Mouse (Mus musculus) T-helper 2 cell (primary cell): ENCODE measurements around the gene Osr1.

Source experiments
- in situ Hi-C: fragments of 300-600 bp; cut with MboI, MseI; formaldehyde crosslinking; loops from one replicate; pipeline ENCODE4 v1.15.1; 2025; ENCODE audit warnings: high pct_unique_total_duplicates

Osr1 gene

DNA sequence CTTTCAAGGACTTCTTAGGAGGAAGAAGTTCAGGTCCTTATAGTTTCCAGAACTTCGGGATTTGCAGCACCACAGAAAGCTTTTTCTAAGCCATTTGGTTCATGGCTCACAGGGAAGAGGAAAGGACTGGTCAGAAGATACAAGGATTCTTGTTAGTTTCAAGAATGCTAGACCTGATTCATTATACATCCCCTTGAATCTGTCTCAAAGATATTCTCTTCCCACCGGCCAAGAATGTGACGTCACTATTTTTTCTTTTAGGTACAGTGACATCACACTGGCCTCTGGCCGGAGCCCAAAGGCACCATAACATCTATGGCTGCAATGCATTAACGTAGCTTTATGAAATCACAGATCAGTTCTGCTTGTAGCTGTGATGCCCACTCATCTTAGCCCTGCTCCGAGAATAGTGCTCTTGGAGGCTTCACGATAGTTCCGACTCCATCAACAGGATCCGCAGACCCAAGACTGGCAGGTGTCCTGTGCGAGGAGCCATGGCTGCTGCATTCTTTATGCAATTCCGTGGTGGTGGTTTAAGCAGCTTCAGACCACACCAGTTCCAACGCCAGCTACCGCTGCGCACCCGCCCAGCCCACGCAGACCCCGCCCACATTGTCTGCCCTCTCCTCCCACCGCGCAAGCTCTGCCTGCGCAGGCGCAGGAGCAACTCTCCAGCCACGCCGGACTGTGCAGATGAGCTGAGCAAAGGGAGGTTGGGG lies 14.6 kb downstream of the Osr1 start:
- in situ Hi-C loops: no loop called here

DNA sequence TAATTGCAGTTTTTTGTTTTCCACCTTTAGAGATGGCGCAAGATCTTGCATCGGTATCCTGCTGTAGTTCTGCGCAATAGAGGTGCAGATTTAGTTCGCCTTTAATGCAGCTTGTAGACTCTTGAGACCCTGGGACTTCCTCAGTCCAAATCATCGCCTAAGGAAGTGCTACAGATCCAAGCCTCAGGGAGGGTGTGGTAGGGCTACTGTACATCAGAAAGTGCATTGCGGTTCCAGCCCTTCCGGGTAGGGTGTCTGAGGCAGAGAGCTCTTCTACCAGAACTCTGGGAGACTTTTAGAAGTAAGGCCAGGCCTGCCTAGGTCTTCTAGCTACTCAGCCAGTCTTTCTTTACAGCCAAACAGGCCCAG lies 15.2 kb downstream of the Osr1 start:
- in situ Hi-C loops: no loop called here

DNA sequence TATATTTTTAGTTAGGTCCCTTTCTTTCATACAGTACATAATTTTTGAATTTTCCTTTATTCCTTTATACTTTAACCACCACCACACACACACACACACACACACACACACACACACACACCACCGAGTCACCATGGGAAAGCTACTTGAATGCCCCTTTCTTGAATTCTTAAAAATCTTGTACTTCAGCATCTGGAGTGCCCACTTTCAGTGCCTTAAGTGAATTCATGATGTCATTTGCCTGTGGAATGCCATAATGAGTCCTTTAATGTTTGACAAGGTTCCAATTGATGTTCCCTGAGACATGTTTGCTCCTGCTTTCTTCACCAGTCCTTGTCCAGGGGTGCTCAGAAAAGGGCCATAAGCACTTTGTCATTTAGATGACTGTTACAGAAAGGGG lies 17.8 kb downstream of the Osr1 start:
- in situ Hi-C loops: no loop called here

DNA sequence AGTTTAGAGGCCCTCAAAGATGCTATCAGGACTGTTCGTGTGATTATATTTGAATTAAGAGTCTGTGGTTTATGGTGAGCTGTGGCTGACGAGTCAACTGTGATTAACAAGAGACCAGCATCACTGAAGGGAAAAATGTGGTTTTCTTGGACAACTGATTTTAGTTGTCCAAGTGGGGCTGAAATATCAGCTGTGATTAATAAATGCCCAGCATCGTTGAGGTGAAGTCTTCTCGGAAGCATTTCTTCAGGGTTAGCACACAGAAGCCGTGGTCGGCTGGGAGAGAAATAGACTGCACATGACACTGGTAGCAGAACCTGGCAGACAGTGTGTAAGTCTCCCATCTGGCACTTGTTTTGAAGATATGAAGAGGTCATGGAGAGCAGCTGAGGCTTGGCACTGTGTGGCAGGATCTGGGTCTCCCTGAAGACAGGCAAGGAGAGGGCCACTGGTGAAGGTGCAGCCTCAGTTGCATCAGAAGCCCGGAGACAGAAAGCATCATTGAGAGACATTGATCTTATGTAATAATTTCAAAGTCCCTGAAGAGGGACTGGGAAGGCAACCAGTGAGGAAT lies 19.7 kb downstream of the Osr1 start:
- in situ Hi-C loops: no loop called here

DNA sequence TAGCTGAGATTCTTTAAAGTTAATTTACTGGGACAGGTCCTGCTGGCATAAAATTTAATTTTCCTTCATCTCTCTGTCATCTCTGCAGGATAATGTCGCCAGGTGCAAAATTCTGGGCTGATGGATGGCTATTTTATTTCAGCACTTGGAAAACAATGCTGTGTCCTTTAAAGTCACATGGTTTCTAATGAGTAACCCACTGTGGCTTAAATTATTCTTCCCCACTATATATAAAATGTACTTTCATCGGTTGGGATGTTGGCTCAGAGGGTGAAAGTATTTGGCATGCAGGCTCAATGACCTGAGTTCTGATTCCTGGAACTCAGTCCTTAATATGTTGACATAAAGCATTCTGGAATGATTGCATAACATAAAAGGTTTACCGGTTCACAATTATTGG lies 21.2 kb downstream of the Osr1 start:
- in situ Hi-C loops: no loop called here

DNA sequence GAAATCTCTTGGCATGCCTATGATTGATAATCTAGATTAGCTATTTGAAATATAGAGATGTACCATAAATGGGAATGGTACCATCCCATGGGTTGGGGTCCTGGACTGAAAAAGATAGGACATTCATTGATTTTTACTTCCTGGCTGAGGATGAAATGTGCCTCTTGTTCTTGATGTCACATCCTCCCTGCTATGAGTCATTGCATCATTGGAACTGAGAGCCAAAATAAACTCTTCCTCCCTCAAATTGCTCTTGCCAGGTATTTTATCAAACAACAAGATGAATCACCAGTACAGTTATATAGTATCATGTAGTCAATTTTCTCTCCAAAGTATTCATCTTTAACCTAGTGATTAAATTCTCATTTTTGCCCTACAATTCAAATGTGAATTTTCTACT lies 28.3 kb downstream of the Osr1 start:
- in situ Hi-C loops: no loop called here
